Mouse (Mus musculus) gonadal fat pad, adult 2 months (tissue): ENCODE measurements around the gene Ugdh. TPM values are rescaled to one million over a fixed set of nuclear protein-coding genes. Genes with fewer than 3 reads are reported as not detected.

Experiments used
- polyA plus RNA-seq: library from polyadenylated mRNA; depleted of rRNA; stranded (reverse); fragments of >200 nt; gene quantifications from 2 replicates; pipeline ENCODE4 v1.2.3, GENCODE M21; 2012; rRNA removed

Ugdh gene
- polyA plus RNA-seq, 1 experiment, result 17.0 TPM

Other genes starting within 250 kb of the Ugdh start
- 5.8 and 8.4 TPM in 2 replicates for gene Wdr19, start 236.3 kb downstream of the Ugdh start, polyA plus RNA-seq
- gene Rfc1, start 100.3 kb downstream of the Ugdh start, polyA plus RNA-seq, result 15.1 and 16.0 TPM in 2 replicates
- 12.5 and 17.1 TPM in 2 replicates for gene Klb, start 87.6 kb downstream of the Ugdh start, polyA plus RNA-seq
- 480 and 495 TPM in 2 replicates for gene Rpl9, start 44.5 kb downstream of the Ugdh start, polyA plus RNA-seq
- gene Lias, start 44.5 kb downstream of the Ugdh start, polyA plus RNA-seq, result 19.9 and 21.3 TPM in 2 replicates
- gene Gm43552, start 56.9 kb upstream of the Ugdh start, polyA plus RNA-seq, result not detected in 2 replicates
- 230 and 254 TPM in 2 replicates for gene Smim14, start 101.2 kb upstream of the Ugdh start, polyA plus RNA-seq
- gene Ube2k, start 101.3 kb upstream of the Ugdh start, polyA plus RNA-seq, result 21.0 and 25.2 TPM in 2 replicates